Mouse (Mus musculus) thymus, postnatal 36 days (tissue): ENCODE data around the gene P4ha2.
A peak's percentile ranks its signal among the peaks of the same experiment; 100 is the strongest.
"Not testable (repeated sequence)": the region's sequence is repeated elsewhere in the genome, so short reads cannot be mapped to it uniquely, and the experiment has no call there.

ENCODE experiments used
- DNase-seq, 2 experiments: peaks; one replicate each; pipeline ENCODE4 v3.0.0; 2022; ENCODE audit warnings: mixed read lengths in 2 of 2

P4ha2 gene

GRCm38 (mm10) chr11:54108131-54108530, 8.2 kb downstream of the P4ha2 start:
- no peak for DNase-seq

GRCm38 (mm10) chr11:54108894-54109293, 9.0 kb downstream of the P4ha2 start:
- DNase-seq: no peak

GRCm38 (mm10) chr11:54111291-54111690, 11.4 kb downstream of the P4ha2 start:
- no peak for DNase-seq

- DNase-seq: no peak
Measured at GRCm38 (mm10) chr11:54111976-54112741, 12.3 kb downstream of the P4ha2 start.

- DNase-seq: peak; percentile 78 to 87
Measured at GRCm38 (mm10) chr11:54112920-54113319, 13.0 kb downstream of the P4ha2 start.

GRCm38 (mm10) chr11:54113352-54113751, 13.5 kb downstream of the P4ha2 start:
- no peak for DNase-seq

GRCm38 (mm10) chr11:54114746-54115145, 14.9 kb downstream of the P4ha2 start:
- DNase-seq: no peak

- DNase-seq: no peak
Measured at GRCm38 (mm10) chr11:54115301-54115700, 15.4 kb downstream of the P4ha2 start.

- no peak for DNase-seq
Measured at GRCm38 (mm10) chr11:54115911-54116310, 16.0 kb downstream of the P4ha2 start.

GRCm38 (mm10) chr11:54116406-54116805, 16.5 kb downstream of the P4ha2 start:
- DNase-seq: no peak

- DNase-seq: no peak
Measured at GRCm38 (mm10) chr11:54117096-54117495, 17.2 kb downstream of the P4ha2 start.

- DNase-seq: no peak
Measured at GRCm38 (mm10) chr11:54119126-54119525, 19.2 kb downstream of the P4ha2 start.

- no peak for DNase-seq
Measured at GRCm38 (mm10) chr11:54119740-54120360, 20.0 kb downstream of the P4ha2 start.

GRCm38 (mm10) chr11:54122416-54123264, 22.7 kb downstream of the P4ha2 start:
- no peak for DNase-seq

- DNase-seq: no peak
Measured at GRCm38 (mm10) chr11:54125982-54126648, 26.2 kb downstream of the P4ha2 start.

- peak in 1 of 2 experiments; percentile 26 for DNase-seq
Measured at GRCm38 (mm10) chr11:54126654-54127374, 26.9 kb downstream of the P4ha2 start.

- no peak for DNase-seq
Measured at GRCm38 (mm10) chr11:54127397-54127796, 27.5 kb downstream of the P4ha2 start.

- no peak for DNase-seq
Measured at GRCm38 (mm10) chr11:54129955-54130354, 30.1 kb downstream of the P4ha2 start.

GRCm38 (mm10) chr11:54130721-54131120, 30.8 kb downstream of the P4ha2 start:
- no peak for DNase-seq

GRCm38 (mm10) chr11:54132290-54132689, 32.4 kb downstream of the P4ha2 start:
- DNase-seq: no peak

- DNase-seq: no peak
Measured at GRCm38 (mm10) chr11:54134905-54135304, 35.0 kb downstream of the P4ha2 start.

GRCm38 (mm10) chr11:54140159-54140558, 40.3 kb downstream of the P4ha2 start:
- DNase-seq: not testable (repeated sequence)
